Mouse (Mus musculus): ENCODE measurements around the gene Zfp609. TPM values are rescaled to one million over a fixed set of nuclear protein-coding genes. Genes with fewer than 3 reads are reported as not detected.
A peak's percentile ranks its signal among the peaks of the same experiment; 100 is the strongest.

Gene Zfp609
- polyA plus RNA-seq, 1 experiment from 2014 or later: 5.6 TPM

- Histone ChIP-seq H3K4me2 (replicated peaks) (no peak overlapping the region), H3K27ac (no peak overlapping the region), H3K9me3 (no peaks in the 10 kb centered on the region), H3K4me3 (replicated peaks) (no peak overlapping the region), H3K27me3 (replicated peaks) (no peaks in the 10 kb centered on the region), H3K36me3 (no peaks in the 10 kb centered on the region), H3K9ac (no peak overlapping the region), H3K4me1 (replicated peaks) (0 out of 2 replicates have a peak, but pooled peaks cover 2% of the 10 kb centered on the region)
- no peak for ATAC-seq
- 68% methylated on average over 1 of the region's 1 CpGs for WGBS
Measured at GRCm38 (mm10) chr9:65807818-65808217, 19.5 kb downstream of the Zfp609 start.

DNA sequence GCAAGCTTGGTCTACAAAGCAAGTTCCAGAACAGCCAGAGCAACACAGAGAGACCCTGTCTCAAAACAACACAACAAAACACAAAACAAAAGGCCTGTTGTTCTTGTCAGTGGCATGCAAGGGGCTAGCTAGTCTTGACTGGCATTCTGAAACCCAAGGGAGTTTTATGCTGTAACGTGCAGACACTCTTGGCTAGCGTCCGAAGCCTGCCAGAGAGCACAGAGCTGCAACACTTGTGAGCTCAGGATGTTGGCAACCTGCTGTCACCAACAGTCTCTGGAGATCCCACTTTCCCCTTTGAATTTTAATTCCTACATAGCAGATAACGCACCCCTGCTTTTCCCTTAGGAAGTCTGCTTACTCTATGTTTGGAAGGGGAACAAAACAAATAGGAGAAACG lies 20.1 kb downstream of the Zfp609 start:
- H3K36me3 ChIP-seq: no peaks in the 10 kb centered on the region
- 0 out of 2 replicates have a peak, but pooled peaks cover 2% of the 10 kb centered on the region for H3K4me1 ChIP-seq (replicated peaks)
- H3K27me3 ChIP-seq (replicated peaks): no peaks in the 10 kb centered on the region
- no peak overlapping the region for H3K27ac ChIP-seq
- no peaks in the 10 kb centered on the region for H3K9me3 ChIP-seq
- H3K4me2 ChIP-seq (replicated peaks): no peak overlapping the region
- ATAC-seq: no peak
- no peak overlapping the region for H3K9ac ChIP-seq
- no peak overlapping the region for H3K4me3 ChIP-seq (replicated peaks)
- 73% methylated on average over 5 of the region's 5 CpGs for WGBS

GRCm38 (mm10) chr9:65799770-65800169 lies 27.6 kb downstream of the Zfp609 start:
- Histone ChIP-seq H3K4me3 (replicated peaks) (no peak overlapping the region), H3K4me2 (replicated peaks) (no peak overlapping the region), H3K9me3 (no peaks in the 10 kb centered on the region), H3K9ac (no peak overlapping the region), H3K36me3 (no peaks in the 10 kb centered on the region), H3K4me1 (replicated peaks) (no peaks in the 10 kb centered on the region), H3K27me3 (replicated peaks) (no peaks in the 10 kb centered on the region), H3K27ac (no peak overlapping the region)
- no peak for ATAC-seq
- 78% methylated on average over 4 of the region's 4 CpGs for WGBS

DNA sequence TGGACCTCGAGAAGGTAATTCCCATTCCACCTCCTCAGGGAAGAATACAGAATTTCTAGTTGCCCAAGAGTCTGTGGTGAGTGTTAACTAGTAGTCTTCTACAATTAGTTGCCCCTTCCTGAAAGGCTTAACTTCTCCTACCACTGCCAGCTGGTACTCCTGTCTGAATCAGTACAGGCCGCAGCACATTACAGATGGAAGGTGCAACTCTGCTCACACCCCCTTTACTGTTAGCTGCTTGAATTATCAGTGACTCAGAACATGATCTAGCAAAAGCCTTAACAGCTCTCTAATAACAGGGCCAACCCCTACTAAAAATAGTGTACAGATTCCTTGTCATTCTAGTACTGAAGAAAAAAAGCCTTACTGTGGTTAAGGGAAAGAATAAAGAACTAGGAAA lies 31.7 kb downstream of the Zfp609 start:
- no peak for ATAC-seq
- 82% methylated on average over 2 of the region's 2 CpGs for WGBS
- Histone ChIP-seq H3K9me3 (no peaks in the 10 kb centered on the region), H3K4me2 (replicated peaks) (no peak overlapping the region), H3K4me1 (replicated peaks) (0 out of 2 replicates have a peak, but pooled peaks cover 5% of the 10 kb centered on the region), H3K9ac (no peak overlapping the region), H3K27ac (no peak overlapping the region), H3K4me3 (replicated peaks) (no peak overlapping the region), H3K36me3 (no peaks in the 10 kb centered on the region), H3K27me3 (replicated peaks) (no peaks in the 10 kb centered on the region)

DNA sequence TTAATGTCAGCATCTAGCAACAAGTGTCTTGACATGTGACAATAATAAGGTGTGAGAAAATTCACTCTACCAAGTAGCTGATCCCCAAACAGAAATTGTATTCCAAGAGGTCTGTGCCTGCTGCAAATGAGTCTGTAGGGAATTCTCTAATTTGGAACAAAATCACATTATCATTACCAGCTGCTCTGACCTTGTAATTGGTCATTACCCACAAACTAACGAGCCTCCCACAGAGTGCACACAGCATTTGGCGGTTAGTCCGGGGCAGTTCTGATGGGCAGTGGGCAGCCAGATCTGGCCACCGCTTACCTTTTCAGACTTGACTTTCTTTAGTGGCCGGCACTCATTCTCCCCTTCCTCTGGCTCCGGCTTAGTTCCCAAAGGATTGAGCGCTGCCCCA lies 33.1 kb downstream of the Zfp609 start:
- 0 out of 2 replicates have a peak, but pooled peaks cover 7% of the 10 kb centered on the region for H3K4me1 ChIP-seq (replicated peaks)
- no peak overlapping the region for H3K9ac ChIP-seq
- no peaks in the 10 kb centered on the region for H3K9me3 ChIP-seq
- no peaks in the 10 kb centered on the region for H3K36me3 ChIP-seq
- ATAC-seq: no peak
- no peak overlapping the region for H3K27ac ChIP-seq
- 88% methylated on average over 7 of the region's 7 CpGs for WGBS
- H3K4me3 ChIP-seq (replicated peaks): no peak overlapping the region
- no peak overlapping the region for H3K4me2 ChIP-seq (replicated peaks)
- no peaks in the 10 kb centered on the region for H3K27me3 ChIP-seq (replicated peaks)

GRCm38 (mm10) chr9:65793506-65793905 lies 33.9 kb downstream of the Zfp609 start:
- no peak overlapping the region for H3K4me2 ChIP-seq (replicated peaks)
- H3K9me3 ChIP-seq: no peaks in the 10 kb centered on the region
- H3K4me3 ChIP-seq (replicated peaks): no peak overlapping the region
- 87% methylated on average over 3 of the region's 3 CpGs for WGBS
- ATAC-seq: no peak
- no peak overlapping the region for H3K9ac ChIP-seq
- no peaks in the 10 kb centered on the region for H3K36me3 ChIP-seq
- H3K27me3 ChIP-seq (replicated peaks): no peaks in the 10 kb centered on the region
- H3K27ac ChIP-seq: no peak overlapping the region
- H3K4me1 ChIP-seq (replicated peaks): 0 out of 2 replicates have a peak, but pooled peaks cover 7% of the 10 kb centered on the region

DNA sequence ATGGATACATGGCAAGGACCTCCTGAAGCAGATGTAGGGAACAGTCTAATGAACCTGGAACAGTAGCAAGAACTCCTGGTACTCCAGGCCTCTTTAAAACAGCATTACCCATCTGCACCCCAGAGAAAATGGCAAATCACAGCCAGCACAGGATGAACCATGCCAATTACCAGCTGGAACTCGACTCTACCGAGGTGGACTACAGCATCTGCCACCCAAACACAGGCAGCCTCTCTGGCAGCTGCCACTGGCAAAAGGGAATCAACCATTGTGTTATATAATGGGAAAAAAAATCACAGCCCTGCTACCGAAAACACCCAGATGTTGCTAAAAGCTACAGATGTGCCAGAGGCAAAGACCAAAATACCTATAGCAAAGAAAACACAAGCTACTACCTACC lies 34.3 kb downstream of the Zfp609 start:
- Histone ChIP-seq H3K36me3 (no peaks in the 10 kb centered on the region), H3K4me2 (replicated peaks) (no peak overlapping the region), H3K9ac (no peak overlapping the region), H3K27me3 (replicated peaks) (no peaks in the 10 kb centered on the region), H3K9me3 (no peaks in the 10 kb centered on the region), H3K27ac (no peak overlapping the region), H3K4me1 (replicated peaks) (0 out of 2 replicates have a peak, but pooled peaks cover 7% of the 10 kb centered on the region), H3K4me3 (replicated peaks) (no peak overlapping the region)
- no peak for ATAC-seq
- 74% methylated on average over 3 of the region's 3 CpGs for WGBS

- Histone ChIP-seq H3K4me1 (replicated peaks) (0 out of 2 replicates have a peak, but pooled peaks cover 14% of the 10 kb centered on the region), H3K27me3 (replicated peaks) (no peaks in the 10 kb centered on the region), H3K4me3 (replicated peaks) (no peak overlapping the region), H3K36me3 (no peaks in the 10 kb centered on the region), H3K9me3 (no peaks in the 10 kb centered on the region), H3K27ac (no peak overlapping the region), H3K4me2 (replicated peaks) (no peak overlapping the region), H3K9ac (no peak overlapping the region)
- no peak for ATAC-seq
Measured at GRCm38 (mm10) chr9:65791846-65792245, 35.5 kb downstream of the Zfp609 start.

DNA sequence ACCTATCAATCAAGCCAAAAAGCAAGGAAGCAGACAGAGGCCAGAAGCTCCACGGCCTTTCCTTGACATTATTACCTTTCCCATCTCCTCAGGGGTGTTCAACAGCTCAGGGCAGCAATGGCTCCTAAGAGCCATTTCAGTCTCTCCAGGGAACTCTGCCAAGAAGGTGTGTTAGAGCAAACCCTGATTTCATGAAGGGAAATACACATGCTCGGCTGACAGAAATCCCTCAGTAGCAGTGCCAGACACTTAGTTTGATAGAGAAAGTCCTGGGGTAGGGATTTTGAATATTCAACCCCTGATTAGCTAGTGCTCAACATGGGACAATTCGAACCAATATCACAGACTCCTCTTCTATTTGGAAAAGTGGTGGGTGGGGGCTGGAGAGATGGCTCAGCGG lies 36.3 kb downstream of the Zfp609 start:
- no peaks in the 10 kb centered on the region for H3K9me3 ChIP-seq
- no peak for ATAC-seq
- no peak overlapping the region for H3K27ac ChIP-seq
- no peak overlapping the region for H3K4me3 ChIP-seq (replicated peaks)
- H3K36me3 ChIP-seq: no peaks in the 10 kb centered on the region
- H3K9ac ChIP-seq: no peak overlapping the region
- no peaks in the 10 kb centered on the region for H3K27me3 ChIP-seq (replicated peaks)
- WGBS: 66% methylated on average over 4 of the region's 4 CpGs
- no peak overlapping the region for H3K4me2 ChIP-seq (replicated peaks)
- H3K4me1 ChIP-seq (replicated peaks): 0 out of 2 replicates have a peak, but pooled peaks cover 15% of the 10 kb centered on the region

GRCm38 (mm10) chr9:65789788-65790187 lies 37.6 kb downstream of the Zfp609 start:
- no peaks in the 10 kb centered on the region for H3K9me3 ChIP-seq
- no peaks in the 10 kb centered on the region for H3K27me3 ChIP-seq (replicated peaks)
- H3K9ac ChIP-seq: no peak overlapping the region
- no peaks in the 10 kb centered on the region for H3K36me3 ChIP-seq
- H3K4me1 ChIP-seq (replicated peaks): 0 out of 2 replicates have a peak, but pooled peaks cover 15% of the 10 kb centered on the region
- no peak overlapping the region for H3K4me2 ChIP-seq (replicated peaks)
- ATAC-seq: no peak
- 90% methylated on average over 3 of the region's 3 CpGs for WGBS
- H3K27ac ChIP-seq: no peak overlapping the region
- no peak overlapping the region for H3K4me3 ChIP-seq (replicated peaks)

- no peak for ATAC-seq
- Histone ChIP-seq H3K9ac (no peak overlapping the region), H3K4me2 (replicated peaks) (no peak overlapping the region), H3K27me3 (replicated peaks) (no peaks in the 10 kb centered on the region), H3K27ac (no peak overlapping the region), H3K36me3 (no peaks in the 10 kb centered on the region), H3K4me3 (replicated peaks) (no peak overlapping the region), H3K9me3 (no peaks in the 10 kb centered on the region), H3K4me1 (replicated peaks) (0 out of 2 replicates have a peak, but pooled peaks cover 15% of the 10 kb centered on the region)
- WGBS: 72% methylated on average over 4 of the region's 4 CpGs
Measured at GRCm38 (mm10) chr9:65788556-65788955, 38.8 kb downstream of the Zfp609 start.

- H3K9ac ChIP-seq: no peak overlapping the region
- H3K36me3 ChIP-seq: no peaks in the 10 kb centered on the region
- 70% methylated on average over 4 of the region's 4 CpGs for WGBS
- H3K9me3 ChIP-seq: no peaks in the 10 kb centered on the region
- H3K4me3 ChIP-seq (replicated peaks): no peak overlapping the region
- no peaks in the 10 kb centered on the region for H3K27me3 ChIP-seq (replicated peaks)
- 0 out of 2 replicates have a peak overlapping the region, but pooled peaks have one; percentile 19 for H3K27ac ChIP-seq
- no peak for ATAC-seq
- H3K4me2 ChIP-seq (replicated peaks): no peak overlapping the region
- 0 out of 2 replicates have a peak, but pooled peaks cover 17% of the 10 kb centered on the region for H3K4me1 ChIP-seq (replicated peaks)
Measured at GRCm38 (mm10) chr9:65787829-65788344, 39.5 kb downstream of the Zfp609 start.

Data from intestine, embryonic 15.5 days (tissue).